Mouse (Mus musculus): ENCODE measurements around the gene Susd6. TPM values are rescaled to one million over a fixed set of nuclear protein-coding genes. Genes with fewer than 3 reads are reported as not detected.
A peak's percentile ranks its signal among the peaks of the same experiment; 100 is the strongest.
"Not testable (repeated sequence)": the region's sequence is repeated elsewhere in the genome, so short reads cannot be mapped to it uniquely, and the experiment has no call there.

The Susd6 gene
- total RNA-seq, 2 experiments from 2014 or later = 63.4 to 66.2 TPM

DNA sequence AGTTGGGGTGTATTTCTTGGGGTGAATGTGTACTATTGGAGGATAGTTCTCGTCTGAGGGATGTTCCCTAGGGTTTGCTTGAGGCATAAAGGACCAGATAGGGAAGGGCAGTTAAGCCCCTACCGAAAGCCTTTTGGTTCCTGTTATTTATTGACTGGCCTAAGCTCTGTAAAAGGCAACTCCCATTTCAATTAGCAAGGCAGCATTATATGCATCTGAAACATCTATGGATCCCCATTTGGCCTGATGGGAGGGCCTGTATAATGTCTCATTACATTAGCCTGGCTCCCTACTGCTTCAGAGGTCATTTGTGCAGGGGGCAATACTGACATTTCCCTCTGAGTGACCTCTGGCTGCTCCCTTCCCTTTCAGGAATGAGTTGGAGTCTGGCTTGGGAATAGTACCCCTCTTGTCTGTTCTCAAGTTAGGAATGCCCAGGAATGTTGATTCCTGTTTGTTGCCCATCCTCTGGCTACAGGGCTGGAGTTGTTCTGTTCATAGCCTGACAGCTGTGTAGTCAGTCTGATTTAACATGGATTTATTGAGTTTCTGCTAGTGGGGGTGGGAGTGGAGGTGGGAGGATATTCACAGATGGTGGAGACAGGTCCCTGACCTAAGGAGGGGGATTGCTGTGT is 17.3 kb downstream of the Susd6 start:
- DNase-seq = no peak

GRCm38 (mm10) chr12:80810005-80810404 is 19.7 kb downstream of the Susd6 start:
- no peak for DNase-seq
- intact Hi-C loops (cut with DNase I) = no loop called here

More for the DNA sequence above, 17.3 kb downstream of the Susd6 start:
- intact Hi-C loops (cut with DNase I) = no loop called here

GRCm38 (mm10) chr12:80811646-80812509 is 21.6 kb downstream of the Susd6 start:
- DNase-seq = no peak
- intact Hi-C loops (cut with DNase I) = no loop called here

GRCm38 (mm10) chr12:80812510-80812820 is 22.2 kb downstream of the Susd6 start:
- intact Hi-C loops (cut with DNase I) = no loop called here
- no peak for DNase-seq

DNA sequence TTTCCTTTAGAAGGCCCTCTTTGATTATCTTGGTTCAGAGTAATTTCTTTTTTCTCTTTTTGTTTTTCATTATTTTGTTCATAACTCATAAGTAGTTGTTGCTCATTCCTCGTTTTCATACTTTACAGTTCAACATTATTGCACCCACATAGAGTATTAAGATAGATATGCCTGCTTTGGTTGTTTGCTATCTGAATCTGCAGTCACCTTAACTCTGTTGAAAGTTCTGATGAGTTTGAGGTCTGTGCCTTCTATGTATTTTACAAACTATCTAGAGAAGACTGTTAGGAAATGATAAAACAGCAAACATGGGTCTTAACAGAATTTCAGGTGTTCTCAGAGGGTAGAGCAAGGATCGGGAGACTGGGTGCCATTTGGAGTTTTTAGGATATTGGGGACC is 23.1 kb downstream of the Susd6 start:
- DNase-seq = no peak
- intact Hi-C loops (cut with DNase I) = no loop called here

GRCm38 (mm10) chr12:80813872-80814271 is 23.6 kb downstream of the Susd6 start:
- DNase-seq = no peak

GRCm38 (mm10) chr12:80814529-80814928 is 24.2 kb downstream of the Susd6 start:
- DNase-seq = no peak

More at GRCm38 (mm10) chr12:80813872-80814271, 23.6 kb downstream of the Susd6 start:
- intact Hi-C loops (cut with DNase I) = no loop called here

DNA sequence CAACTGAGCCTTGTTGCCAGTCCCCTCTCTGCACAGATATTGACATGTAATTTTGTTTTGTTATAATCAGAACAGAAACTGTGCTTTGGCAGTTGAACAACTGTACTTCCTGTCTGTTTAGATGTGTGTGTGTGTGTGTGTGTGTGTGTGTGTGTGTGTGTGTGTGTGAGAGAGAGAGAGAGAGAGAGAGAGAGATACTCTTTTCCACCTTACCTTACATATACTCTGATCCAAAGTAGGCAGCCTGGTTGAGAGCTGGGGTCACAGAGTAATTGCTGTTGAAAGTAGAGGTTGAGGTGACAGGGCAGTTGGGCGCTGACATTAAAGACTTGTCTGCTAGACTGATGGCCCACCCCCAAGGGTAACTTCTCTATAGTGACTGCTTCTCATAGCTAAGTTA is 25.0 kb downstream of the Susd6 start:
- intact Hi-C loops (cut with DNase I) = no loop called here
- DNase-seq = no peak

More at GRCm38 (mm10) chr12:80814529-80814928, 24.2 kb downstream of the Susd6 start:
- intact Hi-C loops (cut with DNase I) = no loop called here

DNA sequence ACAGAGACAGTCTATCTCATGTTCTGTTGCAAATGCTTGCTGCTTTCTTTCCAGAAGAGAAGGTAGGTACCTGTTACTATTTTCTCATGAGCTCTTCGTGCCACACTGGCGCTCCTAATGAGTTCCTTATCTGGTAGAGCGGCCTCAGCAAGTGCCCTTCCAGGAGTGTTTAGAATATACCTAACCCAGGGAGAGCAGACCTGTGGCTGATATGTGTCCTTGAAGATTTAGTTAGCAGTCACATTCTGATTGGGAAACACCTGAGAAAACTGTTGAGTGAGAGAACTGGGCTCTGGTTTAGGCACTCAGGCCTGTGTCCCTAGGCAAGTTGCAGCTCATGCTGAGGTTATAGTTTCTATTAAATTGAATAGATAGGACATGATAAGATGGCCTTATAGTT is 25.6 kb downstream of the Susd6 start:
- no peak for DNase-seq
- intact Hi-C loops (cut with DNase I) = loop anchor here (2.0 kb wide), 1 partner anchor 23 kb away; no protein-coding TSS in a partner anchor

- DNase-seq = no peak
- intact Hi-C loops (cut with DNase I) = loop anchor here (2.0 kb wide), 1 partner anchor 24 kb away; no protein-coding TSS in a partner anchor
These were observed 26.2 kb downstream of the Susd6 start for GRCm38 (mm10) chr12:80816380-80817086.

DNA sequence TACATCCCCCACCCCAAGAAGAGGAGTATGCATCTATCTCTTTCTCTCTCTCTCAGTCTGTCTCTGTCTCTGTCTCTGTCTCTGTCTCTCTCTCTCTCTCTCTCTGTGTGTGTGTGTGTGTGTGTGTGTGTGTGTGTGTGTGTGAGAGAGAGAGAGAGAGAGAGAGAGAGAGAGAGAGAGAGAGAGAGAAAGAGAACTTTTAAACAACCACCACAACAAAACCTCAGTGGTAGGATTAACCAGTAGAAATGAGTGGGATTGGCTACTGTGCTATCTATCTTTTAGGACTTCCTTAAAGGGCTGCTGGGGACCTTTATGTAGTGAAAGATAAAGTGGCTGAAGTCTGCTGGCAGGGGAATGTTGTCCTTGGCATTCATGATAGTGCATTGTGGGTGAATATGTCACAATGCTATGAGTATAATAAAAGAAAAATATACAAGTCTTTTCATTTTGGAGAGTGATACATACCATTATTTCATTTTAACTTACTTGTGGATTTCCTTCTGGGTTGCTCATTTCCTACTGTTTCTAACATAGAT is 27.5 kb downstream of the Susd6 start:
- DNase-seq = no peak
- intact Hi-C loops (cut with DNase I) = loop anchor here (2.0 kb wide), 1 partner anchor 25 kb away; no protein-coding TSS in a partner anchor

DNA sequence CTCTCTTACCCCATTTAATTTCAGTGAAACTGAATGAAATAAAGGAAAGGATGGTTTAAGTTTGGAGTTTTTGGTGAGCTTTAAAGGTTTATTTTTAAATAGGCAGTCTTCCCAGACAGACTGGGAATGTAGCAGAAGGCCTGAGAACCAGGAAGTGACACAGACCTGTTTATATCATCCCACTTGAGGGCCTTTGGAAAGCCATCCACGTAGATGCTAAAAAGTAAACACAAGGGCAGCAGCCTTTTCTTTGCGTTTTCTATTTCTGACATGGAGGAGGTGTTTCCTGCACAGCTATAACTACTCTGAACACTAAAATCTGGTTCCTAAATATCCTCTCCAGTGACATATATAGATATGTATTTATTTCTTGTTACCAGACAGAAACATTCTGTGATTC is 28.7 kb downstream of the Susd6 start:
- intact Hi-C loops (cut with DNase I); DNase-seq: not testable (repeated sequence)

DNA sequence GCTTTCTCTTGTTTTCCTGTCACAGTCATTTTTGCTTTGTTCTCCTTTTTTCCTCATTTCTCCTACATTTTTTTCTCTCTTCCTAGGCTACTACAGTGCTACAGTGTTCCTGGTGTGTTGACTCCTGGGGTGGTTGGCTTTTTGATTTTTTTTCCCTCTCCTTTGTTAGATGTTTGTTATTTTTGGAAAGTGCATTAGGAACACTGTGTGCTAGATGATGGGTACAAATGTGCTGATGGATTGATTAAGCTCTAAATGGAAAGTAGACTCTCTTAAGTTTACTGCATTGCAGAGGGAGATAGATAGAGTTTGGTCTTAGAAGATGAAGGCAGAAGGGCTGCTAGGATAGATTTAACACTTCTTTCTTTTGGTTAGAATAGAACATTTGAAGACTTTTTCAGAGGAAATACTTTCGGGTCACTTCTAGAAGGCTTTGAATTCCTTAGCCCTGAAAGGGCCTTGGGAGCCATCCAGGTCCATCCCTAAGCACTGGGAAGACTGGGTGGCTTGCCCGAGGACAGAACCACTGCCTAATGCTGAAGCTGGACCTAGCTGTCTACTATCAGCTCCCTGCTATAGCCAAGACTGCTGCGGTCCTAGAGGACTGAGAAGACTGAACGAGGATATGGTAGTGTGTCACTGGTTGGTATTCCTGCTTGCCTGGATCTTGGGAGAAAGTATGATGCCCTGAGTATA is 31.1 kb downstream of the Susd6 start:
- intact Hi-C loops (cut with DNase I) = no loop called here
- DNase-seq = peak; percentile 49 to 53

GRCm38 (mm10) chr12:80822533-80822932 is 32.2 kb downstream of the Susd6 start:
- intact Hi-C loops (cut with DNase I) = no loop called here
- no peak for DNase-seq

DNA sequence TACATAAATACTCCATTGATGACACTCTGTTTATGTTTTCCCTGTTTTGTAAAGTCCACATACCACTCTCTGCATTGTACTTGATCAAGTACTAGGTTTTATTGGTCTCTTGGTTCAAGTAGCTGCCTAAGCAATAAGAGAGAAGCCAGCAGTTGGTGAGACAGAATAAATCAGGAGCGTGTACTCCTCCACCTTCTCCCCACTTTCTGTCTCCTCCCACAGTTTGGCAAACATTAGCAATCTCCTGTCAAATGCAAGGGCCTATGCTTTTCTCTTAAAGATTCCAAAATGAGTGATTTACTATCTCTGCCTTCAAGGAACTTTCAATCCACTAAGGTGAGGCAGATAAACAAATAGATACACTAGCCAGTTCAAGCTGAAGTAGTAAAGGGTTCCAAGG is 33.9 kb downstream of the Susd6 start:
- DNase-seq = no peak
- intact Hi-C loops (cut with DNase I) = no loop called here

GRCm38 (mm10) chr12:80826423-80826822 is 36.1 kb downstream of the Susd6 start:
- intact Hi-C loops (cut with DNase I) = no loop called here
- no peak for DNase-seq

DNA sequence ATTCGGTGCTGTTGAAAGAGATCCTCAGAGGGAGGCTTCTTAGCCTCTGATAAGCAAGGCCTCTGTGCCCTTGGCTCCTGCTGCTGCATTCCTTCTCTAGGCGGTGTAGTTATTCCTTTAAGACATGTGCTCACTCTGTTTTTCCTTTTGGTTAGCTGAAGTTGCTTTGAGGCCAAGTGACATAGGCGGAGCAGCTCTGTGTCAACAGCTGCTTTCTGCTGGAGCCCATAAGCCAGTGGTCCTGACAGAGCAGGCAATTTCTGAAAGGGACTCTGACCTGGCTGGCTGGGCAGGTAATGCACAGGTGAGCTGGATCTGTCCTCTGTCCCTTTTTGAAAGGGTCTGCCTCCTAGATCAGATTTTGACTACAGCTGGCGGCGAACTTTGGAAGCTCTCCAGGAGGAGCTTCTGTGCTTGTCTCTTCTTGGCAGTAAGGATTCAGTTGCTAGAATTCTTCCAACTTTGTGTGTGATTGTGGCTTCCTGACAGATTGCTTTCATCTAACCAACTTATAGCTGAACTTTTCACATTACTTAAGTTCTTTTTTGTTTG is 37.2 kb downstream of the Susd6 start:
- DNase-seq = peak; percentile 58 to 60
- intact Hi-C loops (cut with DNase I) = no loop called here

- DNase-seq = no peak
- intact Hi-C loops (cut with DNase I) = no loop called here
These were observed 37.7 kb downstream of the Susd6 start for GRCm38 (mm10) chr12:80828020-80828419.

DNA sequence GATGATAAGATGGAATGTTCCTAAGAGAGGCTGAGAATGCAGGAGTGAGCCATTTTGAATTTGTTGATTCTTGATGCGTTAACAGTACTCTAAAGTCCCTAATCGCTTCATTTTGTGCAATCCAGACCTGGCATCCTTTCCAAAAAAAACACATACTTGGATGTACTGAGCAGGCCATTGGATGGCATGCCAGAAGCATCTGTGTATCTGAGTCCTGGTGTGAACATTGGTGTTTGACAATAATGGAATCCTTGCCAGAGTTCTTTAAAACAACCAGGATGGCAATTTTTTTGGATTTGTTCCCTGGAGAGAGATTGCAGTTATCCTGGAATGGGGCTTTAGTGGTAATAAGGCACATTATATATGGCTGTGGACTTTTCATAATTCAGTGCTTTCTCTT is 38.6 kb downstream of the Susd6 start:
- intact Hi-C loops (cut with DNase I) = no loop called here

GRCm38 (mm10) chr12:80830211-80830610 is 39.9 kb downstream of the Susd6 start:
- intact Hi-C loops (cut with DNase I) = no loop called here
- DNase-seq = no peak

More for the DNA sequence above, 38.6 kb downstream of the Susd6 start:
- DNase-seq = no peak

Data from heart, postnatal 14 days (tissue).